Mouse (Mus musculus) stomach, embryonic 14.5 days (tissue): ENCODE results near the gene Nap1l1. TPM values are rescaled to one million over a fixed set of nuclear protein-coding genes. Genes with fewer than 3 reads are reported as not detected.

Experiments
- ATAC-seq: fragments of 200-750 bp; cut with Nextera tagmentation; 2 replicates; pipeline ENCODE4 v1.8.0; 2017; ENCODE audit warnings: low read depth, moderate TSS enrichment; ENCODE audit not compliant: insufficient number of reproducible peaks, insufficient read depth, low FRiP score
- H3K27ac ChIP-seq: fragments of 300-500 bp; sonication (generic); 2 replicates; pipeline ENCODE4 v1.5.1; 2014; ENCODE audit warnings: mild to moderate bottlenecking, low read length, moderate library complexity, mixed read lengths
- H3K27me3 ChIP-seq: fragments of 300-500 bp; sonication (generic); 2 replicates; pipeline ENCODE4 v1.6.1; 2014; ENCODE audit warnings: low read length, control low read depth, mixed read lengths; ENCODE audit not compliant: control insufficient read depth, insufficient read depth
- H3K36me3 ChIP-seq: fragments of 300-500 bp; sonication (generic); 2 replicates; pipeline ENCODE4 v1.6.1; 2014; ENCODE audit warnings: mild to moderate bottlenecking, control low read depth, low read length, moderate library complexity, mixed read lengths; ENCODE audit not compliant: control insufficient read depth, insufficient read depth
- H3K4me1 ChIP-seq: fragments of 300-500 bp; sonication (generic); 2 replicates; pipeline ENCODE4 v1.6.1; 2014; ENCODE audit warnings: low read length, control low read depth, mixed read lengths; ENCODE audit not compliant: control insufficient read depth, insufficient read depth
- H3K4me2 ChIP-seq: fragments of 300-500 bp; sonication (generic); replicated peaks from 2 replicates; pipeline ENCODE4 v1.6.1; 2014; ENCODE audit warnings: low read depth, low read length, control low read depth
- H3K4me3 ChIP-seq: fragments of 300-500 bp; sonication (generic); 2 replicates; pipeline ENCODE4 v1.5.1; 2014; ENCODE audit warnings: low read depth, low read length, control low read depth
- H3K9ac ChIP-seq: fragments of 300-500 bp; sonication (generic); replicated peaks from 2 replicates; pipeline ENCODE4 v1.6.1; 2014; ENCODE audit warnings: low read depth, mild to moderate bottlenecking, control low read depth, low read length, moderate library complexity, mixed read lengths
- H3K9me3 ChIP-seq: fragments of 300-500 bp; sonication (generic); 2 replicates; pipeline ENCODE4 v1.6.1; 2016; ENCODE audit warnings: low read depth, low read length, control low read depth; ENCODE audit not compliant: control insufficient read depth
- WGBS: fragments of 180-500 bp; shearing (Covaris S2); extraction: QIAGEN DNeasy Blood & Tissue Kit; methylation state at CpG from one replicate; pipeline ENCODE4 v1.1.7; 2014; 5-methylcytosine and 5-hydroxymethylcytosine counted together
- polyA plus RNA-seq: library from polyadenylated mRNA; unstranded; fragments of >200 nt; fragmentation: Nextera tagmentation; extraction: Ambion mirVana; gene quantifications from 2 replicates; pipeline ENCODE4 v1.2.1, GENCODE M21; 2014

The Nap1l1 gene
- polyA plus RNA-seq, 1 experiment from 2014 or later: 277 TPM

- no peaks in the 10 kb centered on the region for H3K9me3 ChIP-seq
- no peaks in the 10 kb centered on the region for H3K36me3 ChIP-seq
- H3K4me3 ChIP-seq: no peak overlapping the region
- H3K27ac ChIP-seq: no peak overlapping the region
- H3K9ac ChIP-seq: no peak overlapping the region
- no peaks in the 10 kb centered on the region for H3K27me3 ChIP-seq
- H3K4me2 ChIP-seq: no peak overlapping the region
- peaks cover 11% of the 10 kb centered on the region for H3K4me1 ChIP-seq
- WGBS: 92% methylated on average over 9 of the region's 9 CpGs
- ATAC-seq: no peak
These were observed 1.9 kb upstream of the Nap1l1 start for GRCm38 (mm10) chr10:111471166-111471565.

GRCm38 (mm10) chr10:111473511-111474371 lies 718 bp downstream of the Nap1l1 start:
- no peaks in the 10 kb centered on the region for H3K36me3 ChIP-seq
- H3K9me3 ChIP-seq: no peaks in the 10 kb centered on the region
- 0% methylated on average over 46 of the region's 58 CpGs for WGBS
- peak overlapping the region; percentile 95 for H3K9ac ChIP-seq
- ATAC-seq: peak; percentile 65
- H3K4me3 ChIP-seq: peak overlapping the region; percentile 89
- H3K27me3 ChIP-seq: no peaks in the 10 kb centered on the region
- H3K27ac ChIP-seq: peak overlapping the region; percentile 89
- H3K4me2 ChIP-seq: peak overlapping the region; percentile 72
- peaks cover 20% of the 10 kb centered on the region for H3K4me1 ChIP-seq

- Histone ChIP-seq H3K4me3 (no peak overlapping the region), H3K4me1 (peaks cover 20% of the 10 kb centered on the region), H3K4me2 (0 out of 2 replicates have a peak overlapping the region, but pooled peaks have one; percentile 10), H3K9ac (no peak overlapping the region), H3K27ac (no peak overlapping the region), H3K9me3 (no peaks in the 10 kb centered on the region), H3K27me3 (no peaks in the 10 kb centered on the region), H3K36me3 (no peaks in the 10 kb centered on the region)
- WGBS: 40% methylated on average over 4 of the region's 4 CpGs
- ATAC-seq: no peak
These were observed 3.3 kb downstream of the Nap1l1 start for GRCm38 (mm10) chr10:111476301-111476700.

- H3K9ac ChIP-seq: no peak overlapping the region
- H3K4me2 ChIP-seq: no peak overlapping the region
- no peaks in the 10 kb centered on the region for H3K9me3 ChIP-seq
- no peak overlapping the region for H3K4me3 ChIP-seq
- no peak for ATAC-seq
- WGBS: 79% methylated on average over 6 of the region's 6 CpGs
- no peak overlapping the region for H3K27ac ChIP-seq
- H3K27me3 ChIP-seq: no peaks in the 10 kb centered on the region
- H3K4me1 ChIP-seq: peaks cover 20% of the 10 kb centered on the region
- H3K36me3 ChIP-seq: 0 out of 2 replicates have a peak, but pooled peaks cover 5% of the 10 kb centered on the region
These were observed 4.0 kb downstream of the Nap1l1 start for GRCm38 (mm10) chr10:111476989-111477510.

GRCm38 (mm10) chr10:111479599-111479998 lies 6.6 kb downstream of the Nap1l1 start:
- Histone ChIP-seq H3K27me3 (no peaks in the 10 kb centered on the region), H3K4me2 (no peak overlapping the region), H3K9me3 (no peaks in the 10 kb centered on the region), H3K36me3 (peaks cover 13% of the 10 kb centered on the region), H3K4me3 (no peak overlapping the region), H3K9ac (no peak overlapping the region), H3K4me1 (peaks cover 23% of the 10 kb centered on the region), H3K27ac (no peak overlapping the region)
- 83% methylated on average over 5 of the region's 5 CpGs for WGBS
- ATAC-seq: no peak

- Histone ChIP-seq H3K9me3 (no peaks in the 10 kb centered on the region), H3K27me3 (no peaks in the 10 kb centered on the region), H3K4me2 (no peak overlapping the region), H3K4me3 (no peak overlapping the region), H3K27ac (no peak overlapping the region), H3K9ac (no peak overlapping the region), H3K4me1 (0 out of 2 replicates have a peak, but pooled peaks cover 3% of the 10 kb centered on the region), H3K36me3 (peaks cover 34% of the 10 kb centered on the region)
- ATAC-seq: no peak
- 95% methylated on average over 2 of the region's 2 CpGs for WGBS
These were observed 9.6 kb downstream of the Nap1l1 start for GRCm38 (mm10) chr10:111482654-111483053.

- H3K36me3 ChIP-seq: peaks cover 38% of the 10 kb centered on the region
- no peak for ATAC-seq
These were observed 11.1 kb downstream of the Nap1l1 start for GRCm38 (mm10) chr10:111484079-111484478.

GRCm38 (mm10) chr10:111488793-111489192 lies 15.8 kb downstream of the Nap1l1 start:
- no peaks in the 10 kb centered on the region for H3K27me3 ChIP-seq
- 87% methylated on average over 2 of the region's 2 CpGs for WGBS
- H3K9me3 ChIP-seq: no peaks in the 10 kb centered on the region
- no peak overlapping the region for H3K4me3 ChIP-seq
- ATAC-seq: no peak
- no peak overlapping the region for H3K27ac ChIP-seq
- no peak overlapping the region for H3K9ac ChIP-seq
- peaks cover 56% of the 10 kb centered on the region for H3K36me3 ChIP-seq
- H3K4me1 ChIP-seq: no peaks in the 10 kb centered on the region
- no peak overlapping the region for H3K4me2 ChIP-seq

More at GRCm38 (mm10) chr10:111484079-111484478, 11.1 kb downstream of the Nap1l1 start:
- 52% methylated on average over 5 of the region's 5 CpGs for WGBS
- H3K9ac ChIP-seq: no peak overlapping the region
- no peak overlapping the region for H3K4me2 ChIP-seq
- H3K27me3 ChIP-seq: no peaks in the 10 kb centered on the region
- H3K27ac ChIP-seq: no peak overlapping the region
- no peak overlapping the region for H3K4me3 ChIP-seq
- H3K9me3 ChIP-seq: no peaks in the 10 kb centered on the region
- 0 out of 2 replicates have a peak, but pooled peaks cover 3% of the 10 kb centered on the region for H3K4me1 ChIP-seq
